31 mouse cellular contexts compared by ENCODE assay signal in the genomic region with DNA sequence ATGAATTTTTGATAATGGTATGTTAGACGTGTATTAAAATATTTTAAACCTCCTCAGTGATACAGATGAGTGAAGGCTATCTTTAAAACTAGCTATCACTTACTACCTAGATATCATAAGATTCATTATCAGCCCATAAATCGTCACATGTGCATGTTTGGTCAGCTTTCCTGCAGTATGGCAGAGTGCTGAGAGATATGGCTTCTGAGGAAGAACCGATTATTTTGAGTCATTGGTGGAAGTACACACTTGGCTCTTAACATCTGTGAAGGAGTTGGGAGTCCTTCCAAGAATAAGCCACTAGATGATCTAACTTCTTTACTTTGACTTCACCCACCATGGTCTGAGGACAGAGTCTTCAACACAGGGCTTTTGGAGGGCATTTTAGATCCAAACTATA.
"Had no signal": no experiment of that assay in that cellular context is flagged by ENCODE, and none has a peak within 500 bp of the region (broad histone marks: within the 10 kb centered on the region; RNA-seq: fewer than 3 reads in every experiment).

No protein-coding gene starts in this region.

- H3K9me3 ChIP-seq: limb, embryonic 12.5 days; limb, embryonic 13.5 days; limb, embryonic 15.5 days; liver, embryonic 13.5 days; lung, embryonic 15.5 days; megakaryocyte, embryonic 14.5 days; midbrain, embryonic 10.5 days; midbrain, embryonic 12.5 days; midbrain, embryonic 13.5 days; midbrain, embryonic 15.5 days; neural tube, embryonic 12.5 days; neural tube, embryonic 13.5 days had no signal

- DNase-seq: left cerebral cortex, postnatal 4 days; liver; liver, embryonic 13.5 days; liver, postnatal 0 days; lung, adult 18-20 months; lung, adult 2 months; lung, embryonic 14.5 days; lung, postnatal 10 days; lung, postnatal 14 days; lung, postnatal 36 days; lung, postnatal 4 days; midbrain, embryonic 14.5 days had no signal

- H3K27ac ChIP-seq: left cerebral cortex, adult 2 months; limb, embryonic 12.5 days; limb, embryonic 13.5 days; limb, embryonic 15.5 days; lung, embryonic 15.5 days; macrophage; midbrain, embryonic 10.5 days; midbrain, embryonic 12.5 days; midbrain, embryonic 13.5 days; midbrain, embryonic 15.5 days; neural tube, embryonic 12.5 days; neural tube, embryonic 13.5 days had no signal

- ATAC-seq: liver, postnatal 0 days; lung, postnatal 0 days; midbrain, embryonic 13.5 days; midbrain, embryonic 15.5 days; midbrain, embryonic 16.5 days had no signal

- H3K4me1 ChIP-seq: limb, embryonic 12.5 days; limb, embryonic 13.5 days; limb, embryonic 15.5 days; lung, embryonic 15.5 days; midbrain, embryonic 10.5 days; midbrain, embryonic 12.5 days; midbrain, embryonic 13.5 days; midbrain, embryonic 15.5 days; neural tube, embryonic 12.5 days; neural tube, embryonic 13.5 days had no signal

- H3K4me3 ChIP-seq: left cerebral cortex, adult 2 months; limb, embryonic 12.5 days; limb, embryonic 13.5 days; limb, embryonic 15.5 days; liver, embryonic 13.5 days; lung, embryonic 15.5 days; megakaryocyte, embryonic 14.5 days; midbrain, embryonic 10.5 days; midbrain, embryonic 12.5 days; midbrain, embryonic 13.5 days; midbrain, embryonic 15.5 days; myocyte; neural tube, embryonic 12.5 days; neural tube, embryonic 13.5 days had no signal

- H3K36me3 ChIP-seq: limb, embryonic 12.5 days; limb, embryonic 13.5 days; limb, embryonic 15.5 days; liver, embryonic 13.5 days; lung, embryonic 15.5 days; midbrain, embryonic 12.5 days; midbrain, embryonic 15.5 days; neural tube, embryonic 12.5 days had no signal

- H3K4me2 ChIP-seq: limb, embryonic 12.5 days; limb, embryonic 13.5 days; limb, embryonic 15.5 days; liver, embryonic 11.5 days; liver, embryonic 13.5 days; lung, embryonic 14.5 days; lung, embryonic 15.5 days; midbrain, embryonic 11.5 days; midbrain, embryonic 12.5 days; midbrain, embryonic 13.5 days; midbrain, embryonic 15.5 days; neural tube, embryonic 12.5 days; neural tube, embryonic 13.5 days had no signal

- H3K9ac ChIP-seq: limb, embryonic 12.5 days; limb, embryonic 13.5 days; limb, embryonic 15.5 days; liver, embryonic 13.5 days; liver, embryonic 14.5 days; liver, postnatal 0 days; lung, embryonic 14.5 days; lung, embryonic 15.5 days; midbrain, embryonic 12.5 days; midbrain, embryonic 13.5 days; midbrain, embryonic 15.5 days; neural tube, embryonic 12.5 days; neural tube, embryonic 13.5 days had no signal

- H3K27me3 ChIP-seq: limb, embryonic 12.5 days; limb, embryonic 13.5 days; limb, embryonic 15.5 days; liver, embryonic 13.5 days; lung, embryonic 15.5 days; megakaryocyte, embryonic 14.5 days; midbrain, embryonic 12.5 days; midbrain, embryonic 13.5 days; midbrain, embryonic 15.5 days; neural tube, embryonic 12.5 days; neural tube, embryonic 13.5 days had no signal
